Mouse (Mus musculus) T-helper 17 cell (primary cell): ENCODE measurements around the gene Cep295nl.

Experiments used
- in situ Hi-C, 2 experiments: fragments of 300-600 bp; cut with MboI, MseI; formaldehyde crosslinking; loops; 1 replicate in 1 of 2; 2 replicates in 1 of 2; pipeline ENCODE4 v1.15.1; 2025; ENCODE audit warnings: high pct_unique_total_duplicates in 2 of 2

The Cep295nl gene

GRCm38 (mm10) chr11:118326991-118327971 lies 15.0 kb downstream of the Cep295nl start:
- in situ Hi-C loops: loop anchor here (5.0 to 25.0 kb wide), 3 partner anchors 50 to 1915 kb away; partner anchors contain the start of genes Enpp7 (in 1 of the 2) and Rnf157 (in 1 of the 2)

GRCm38 (mm10) chr11:118326491-118326890 lies 15.8 kb downstream of the Cep295nl start:
- in situ Hi-C loops: loop anchor here (5.0 to 25.0 kb wide), 3 partner anchors 51 to 1914 kb away; partner anchors contain the start of genes Enpp7 (in 1 of the 2) and Rnf157 (in 1 of the 2)

- in situ Hi-C loops: loop anchor here (5.0 to 25.0 kb wide), 3 partner anchors 53 to 660 kb away; partner anchors contain the start of gene Enpp7 (in 1 of the 2)
Observed at GRCm38 (mm10) chr11:118324541-118324940, 17.8 kb downstream of the Cep295nl start.

- in situ Hi-C loops: loop anchor here (5.0 to 25.0 kb wide), 3 partner anchors 53 to 661 kb away; partner anchors contain the start of gene Enpp7 (in 1 of the 2)
Observed at GRCm38 (mm10) chr11:118323974-118324373, 18.3 kb downstream of the Cep295nl start.

- in situ Hi-C loops: loop anchor here (5.0 to 25.0 kb wide), 3 partner anchors 55 to 662 kb away; partner anchors contain the start of gene Enpp7 (in 1 of the 2)
Observed at GRCm38 (mm10) chr11:118322647-118323046, 19.7 kb downstream of the Cep295nl start.

DNA sequence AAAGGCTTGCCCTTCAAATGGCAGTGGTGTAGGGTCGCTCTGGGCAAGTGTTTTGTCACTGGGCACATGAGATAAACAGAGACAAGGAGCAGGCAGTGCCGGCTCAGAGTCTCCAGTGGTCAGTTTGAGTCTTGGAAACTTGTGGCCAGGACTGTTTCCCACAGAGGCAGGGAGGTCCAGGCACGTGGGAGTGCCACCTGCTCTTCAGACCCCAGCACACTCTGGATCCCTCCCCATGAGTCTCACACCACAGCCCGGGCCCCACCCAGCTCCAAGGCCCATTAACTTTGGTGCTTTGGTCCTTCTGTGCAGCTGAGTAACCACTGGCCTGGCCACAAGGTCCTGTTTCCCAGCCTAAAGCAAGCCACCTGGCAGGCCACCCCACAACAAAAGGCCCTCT lies 20.3 kb downstream of the Cep295nl start:
- in situ Hi-C loops: loop anchor here (5.0 to 25.0 kb wide), 3 partner anchors 55 to 663 kb away; partner anchors contain the start of gene Enpp7 (in 1 of the 2)

GRCm38 (mm10) chr11:118321500-118321899 lies 20.8 kb downstream of the Cep295nl start:
- in situ Hi-C loops: loop anchor here (5.0 to 25.0 kb wide), 3 partner anchors 56 to 663 kb away; partner anchors contain the start of gene Enpp7 (in 1 of the 2)

DNA sequence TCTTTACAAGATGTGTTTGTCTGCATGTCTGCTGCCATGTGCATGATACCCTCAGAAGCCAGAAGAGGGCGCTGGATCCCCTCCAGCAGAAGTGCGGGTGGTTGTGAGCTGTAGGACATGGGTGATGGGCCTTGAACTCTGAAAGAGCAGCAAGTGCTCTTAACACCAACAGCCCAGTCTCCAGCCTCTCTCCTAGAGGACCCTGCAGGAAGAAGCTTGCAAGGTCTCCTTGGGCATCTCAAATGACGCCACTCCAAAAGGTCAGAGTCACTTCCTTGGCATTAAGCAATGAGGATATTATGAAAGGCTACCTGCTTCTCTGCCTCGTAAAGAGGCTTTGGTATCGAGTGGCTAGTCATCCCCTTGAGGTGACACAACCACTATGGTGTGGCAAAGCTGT lies 23.6 kb downstream of the Cep295nl start:
- in situ Hi-C loops: loop anchor here in 1 of 2 experiments (25.0 kb wide), 1 partner anchor 419 kb away; no protein-coding TSS in a partner anchor

GRCm38 (mm10) chr11:118317129-118317528 lies 25.2 kb downstream of the Cep295nl start:
- in situ Hi-C loops: loop anchor here in 1 of 2 experiments (25.0 kb wide), 1 partner anchor 420 kb away; no protein-coding TSS in a partner anchor

GRCm38 (mm10) chr11:118316231-118316806 lies 26.0 kb downstream of the Cep295nl start:
- in situ Hi-C loops: loop anchor here in 1 of 2 experiments (25.0 kb wide), 1 partner anchor 421 kb away; no protein-coding TSS in a partner anchor

- in situ Hi-C loops: loop anchor here in 1 of 2 experiments (25.0 kb wide), 1 partner anchor 425 kb away; no protein-coding TSS in a partner anchor
Observed at GRCm38 (mm10) chr11:118312132-118312723, 30.1 kb downstream of the Cep295nl start.

- in situ Hi-C loops: loop anchor here in 1 of 2 experiments (25.0 kb wide), 1 partner anchor 429 kb away; no protein-coding TSS in a partner anchor
Observed at GRCm38 (mm10) chr11:118307962-118308361, 34.3 kb downstream of the Cep295nl start.

- in situ Hi-C loops: loop anchor here in 1 of 2 experiments (25.0 kb wide), 1 partner anchor 433 kb away; no protein-coding TSS in a partner anchor
Observed at GRCm38 (mm10) chr11:118303959-118304358, 38.3 kb downstream of the Cep295nl start.

- in situ Hi-C loops: no loop called here
Observed at GRCm38 (mm10) chr11:118298810-118299209, 43.5 kb downstream of the Cep295nl start.

DNA sequence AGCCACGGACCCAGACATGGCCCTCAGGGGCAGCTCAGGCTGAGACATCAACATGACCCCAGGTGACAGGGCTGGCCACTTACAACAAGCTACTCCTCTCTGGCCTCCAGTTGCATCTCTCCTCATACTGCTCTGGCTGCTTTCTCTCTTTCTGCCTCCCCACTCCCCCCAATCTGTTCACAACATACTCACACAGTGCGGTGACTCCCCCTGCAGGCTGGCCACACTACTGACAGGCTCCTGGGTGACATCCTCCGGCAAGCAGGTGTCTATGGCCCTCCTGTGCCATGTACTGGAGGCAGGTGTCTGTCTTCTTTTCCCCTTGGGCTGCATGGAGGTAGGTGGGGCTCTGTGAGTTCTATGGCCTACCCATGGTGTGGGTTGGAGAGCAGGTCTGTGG lies 44.3 kb downstream of the Cep295nl start:
- in situ Hi-C loops: no loop called here

GRCm38 (mm10) chr11:118295026-118295425 lies 47.3 kb downstream of the Cep295nl start:
- in situ Hi-C loops: no loop called here

- in situ Hi-C loops: no loop called here
Observed at GRCm38 (mm10) chr11:118292671-118293070, 49.6 kb downstream of the Cep295nl start.

DNA sequence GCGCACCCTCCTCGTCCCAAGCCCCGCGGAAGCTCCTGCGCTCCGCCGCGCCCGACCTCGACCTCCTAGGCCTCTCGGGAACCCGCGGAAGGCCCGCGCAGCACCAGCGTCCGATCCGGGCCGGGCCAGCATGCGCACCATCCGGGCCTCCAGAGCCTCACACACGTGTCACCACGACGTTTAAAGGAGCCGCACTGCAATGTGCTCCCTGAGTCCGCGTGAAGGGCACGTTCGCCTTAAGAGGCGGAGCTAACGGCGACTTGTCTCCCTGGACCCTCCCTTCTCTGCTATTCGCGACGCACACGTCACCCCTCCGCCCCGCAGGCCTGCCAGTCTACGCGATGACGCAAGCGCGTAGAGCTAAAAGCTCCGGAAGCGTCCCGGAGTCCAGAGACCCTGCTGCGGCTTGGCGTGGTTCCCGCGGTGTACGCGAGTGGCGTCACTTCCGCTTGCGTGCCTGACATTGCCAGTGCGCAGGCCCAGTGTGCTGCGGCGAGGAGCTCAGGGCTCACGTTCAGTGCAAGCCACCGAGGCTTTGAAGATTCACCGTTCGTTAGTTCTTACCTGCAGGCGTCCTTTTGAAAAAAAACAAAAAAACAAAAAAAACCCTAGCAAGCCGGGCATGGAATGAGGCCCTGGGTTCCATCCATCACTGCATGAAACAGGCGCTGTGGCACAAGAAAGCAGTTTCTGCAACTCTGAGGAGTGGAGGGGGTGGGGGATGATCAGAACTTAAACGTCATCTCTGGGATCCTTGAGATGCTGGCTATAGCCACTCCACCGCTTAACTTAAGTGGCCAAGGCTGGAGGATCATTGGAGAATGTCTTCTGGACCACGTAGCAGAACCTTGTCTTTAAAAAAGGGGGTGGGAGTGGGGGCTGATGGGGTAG lies 52.1 kb downstream of the Cep295nl start, which contains the start of gene Usp36:
Gene Usp36 (minus strand): TSS at position 246 of the 891 bp plus-strand sequence.
- in situ Hi-C loops: no loop called here

DNA sequence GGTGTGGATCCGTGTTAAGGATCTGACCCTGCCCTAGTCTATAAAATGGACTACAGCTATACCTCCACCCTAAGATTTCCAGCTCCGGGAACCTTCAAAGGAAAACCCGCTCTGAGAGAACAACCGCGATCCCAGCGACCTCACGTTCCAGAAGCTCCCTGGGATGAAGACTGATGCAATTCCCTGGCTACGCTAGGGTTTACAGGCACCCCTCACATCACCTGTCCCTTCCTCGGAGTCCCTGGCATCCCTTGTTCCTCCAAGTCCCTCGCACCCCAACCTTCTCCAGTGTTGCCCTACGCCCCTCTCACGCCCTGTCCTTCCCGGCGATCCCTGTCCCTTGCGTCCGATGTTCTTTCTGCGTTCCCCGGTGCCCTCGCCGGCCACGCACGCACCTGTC lies 52.7 kb downstream of the Cep295nl start:
- in situ Hi-C loops: no loop called here
